Mouse (Mus musculus) effector memory CD4-positive, alpha-beta T cell, adult 5 months (primary cell): ENCODE data around the gene Fanca. TPM values are rescaled to one million over a fixed set of nuclear protein-coding genes. Genes with fewer than 3 reads are reported as not detected.

Experiments used
- polyA plus RNA-seq: library from polyadenylated mRNA; unstranded; fragments of 100-300 nt; shearing (Covaris generic); gene quantifications from one replicate; pipeline ENCODE4 v1.2.1, GENCODE M21; 2017

Fanca gene
- 5.9 TPM for polyA plus RNA-seq

GRCm38 (mm10) chr8:123318467-123318911, at the start of gene Fanca:
Gene Fanca, minus strand, starts transcription at chr8:123318576.

GRCm38 (mm10) chr8:123332262-123333090, 14.1 kb upstream of the Fanca start, which contains the start of gene Spire2:
Gene Spire2, plus strand, starts transcription at chr8:123332713.

DNA sequence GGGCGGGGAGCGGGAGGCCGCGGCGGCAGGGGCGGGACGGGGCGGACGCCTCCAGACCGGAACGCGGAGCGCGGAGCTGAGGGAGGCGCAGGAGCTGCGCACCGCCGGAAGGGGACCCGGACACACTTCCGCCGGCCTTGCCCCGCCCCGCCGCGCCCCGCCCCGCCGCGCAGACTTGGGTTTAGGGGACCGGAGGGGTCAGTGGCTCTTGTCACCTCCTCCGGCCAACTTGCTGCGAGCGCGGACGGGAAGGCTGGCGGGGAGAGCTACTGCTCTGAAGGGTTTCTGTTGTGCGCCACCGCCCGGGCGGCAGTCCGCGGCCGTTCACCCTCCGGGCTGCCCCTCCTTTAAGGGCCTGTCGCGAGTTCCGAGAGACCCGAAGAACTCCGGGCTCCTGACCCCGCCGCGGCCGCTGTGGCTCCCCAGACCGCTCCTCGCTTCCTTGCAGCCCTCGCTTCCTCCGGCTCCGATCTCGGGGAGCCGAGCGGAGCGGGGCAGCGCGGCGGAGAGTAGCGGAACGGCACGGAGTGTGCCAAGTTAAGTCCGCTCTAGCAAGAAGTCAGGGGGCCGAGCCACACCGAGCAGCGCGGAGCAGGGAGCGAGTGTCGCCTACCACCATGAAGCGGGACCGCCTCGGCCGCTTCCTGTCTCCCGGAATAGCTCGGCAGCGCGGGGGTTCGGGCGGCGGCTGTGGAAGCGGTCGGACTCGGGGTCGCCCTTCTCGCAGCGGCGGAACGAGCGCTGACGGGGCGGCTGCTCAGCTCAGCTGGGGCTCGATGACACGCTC, 64.1 kb downstream of the Fanca start, which contains the start of the genes Zfp276 and Vps9d1:
TSS of gene Zfp276 (plus strand) at position 97 of the 787 bp plus-strand sequence.
TSS of gene Vps9d1 (minus strand) at position 250 of the 787 bp plus-strand sequence.

GRCm38 (mm10) chr8:123235520-123236497, 82.6 kb downstream of the Fanca start, which contains the start of gene Spata2l:
Gene Spata2l, minus strand, starts transcription at chr8:123236233.

DNA sequence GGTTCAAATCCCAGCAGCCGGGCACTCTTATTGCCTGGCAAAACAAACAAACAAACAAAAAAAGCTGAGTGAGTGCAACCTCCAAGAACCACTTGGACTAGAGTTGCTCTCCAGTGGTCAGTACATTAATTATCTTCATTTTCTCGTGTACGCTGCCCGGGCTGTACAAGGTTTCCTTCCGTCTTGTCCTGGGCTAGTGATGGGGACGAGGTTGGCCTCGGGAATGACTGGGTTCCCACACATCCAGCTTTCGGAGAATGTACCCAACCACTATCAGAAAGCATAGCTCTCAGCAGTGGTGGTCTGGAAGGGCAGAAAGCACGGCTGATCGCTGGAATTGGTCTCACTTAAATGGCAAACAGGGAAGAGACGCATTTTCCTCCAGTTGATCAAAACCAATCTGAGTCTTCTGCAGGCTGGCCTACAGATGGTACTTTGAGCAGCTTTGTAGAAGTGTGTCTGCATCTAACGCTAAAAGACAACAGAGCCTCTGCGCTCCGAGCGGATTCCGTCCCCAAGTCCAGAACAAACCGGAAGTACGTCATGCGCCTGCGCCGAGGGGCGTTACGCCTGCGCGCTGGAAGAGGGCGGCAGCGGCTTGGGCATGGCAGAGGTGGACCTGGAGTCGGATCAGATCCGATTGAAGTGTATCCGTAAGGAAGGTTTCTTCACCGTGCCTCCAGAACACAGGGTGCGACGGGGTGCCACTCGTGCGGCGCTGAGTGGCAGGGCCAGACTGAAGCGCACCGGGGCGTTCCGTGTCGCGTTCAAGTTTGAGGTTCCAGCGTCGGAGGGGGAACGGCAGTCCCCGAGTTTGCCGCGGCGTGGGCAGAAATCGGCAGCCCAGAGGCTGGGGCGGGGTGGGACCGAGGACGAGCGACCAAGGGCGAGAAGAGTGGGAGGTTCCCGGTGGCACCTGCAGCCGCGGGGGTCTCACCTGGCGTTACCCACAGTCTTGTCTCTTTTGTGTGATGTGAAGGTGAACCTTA, 93.8 kb downstream of the Fanca start, which contains the start of gene Cdk10:
TSS of gene Cdk10 (plus strand) at position 565 of the 989 bp plus-strand sequence.

Other genes with a start within 250 kb of the Fanca start
- gene Rpl13, start 216.2 kb downstream of the Fanca start, polyA plus RNA-seq: 942 TPM
- 24.0 TPM for gene Cpne7, start 201.2 kb downstream of the Fanca start, polyA plus RNA-seq
- gene Sult5a1, start 160.3 kb downstream of the Fanca start, polyA plus RNA-seq: 0.21 TPM
- not detected for gene Dpep1, start 132.3 kb downstream of the Fanca start, polyA plus RNA-seq
- 129 TPM for gene Chmp1a, start 105.8 kb downstream of the Fanca start, polyA plus RNA-seq
- gene Spata33, start 105.7 kb downstream of the Fanca start, polyA plus RNA-seq: not detected
- 18.5 TPM for gene Cdk10, start 93.7 kb downstream of the Fanca start, polyA plus RNA-seq
- 7.1 TPM for gene Spata2l, start 82.3 kb downstream of the Fanca start, polyA plus RNA-seq
- gene Zfp276, start 64.4 kb downstream of the Fanca start, polyA plus RNA-seq: 28.2 TPM
- gene Vps9d1, start 64.2 kb downstream of the Fanca start, polyA plus RNA-seq: 16.4 TPM
- gene Spire2, start 14.1 kb upstream of the Fanca start, polyA plus RNA-seq: not detected
- 376 TPM for gene Tcf25, start 55.2 kb upstream of the Fanca start, polyA plus RNA-seq
- not detected for gene Mc1r, start 88.5 kb upstream of the Fanca start, polyA plus RNA-seq
- 0.62 TPM for gene Tubb3, start 92.8 kb upstream of the Fanca start, polyA plus RNA-seq
- gene Def8, start 105.0 kb upstream of the Fanca start, polyA plus RNA-seq: 10.2 TPM
- 76.2 TPM for gene Afg3l1, start 159.3 kb upstream of the Fanca start, polyA plus RNA-seq
- 0.34 TPM for gene Dbndd1, start 196.9 kb upstream of the Fanca start, polyA plus RNA-seq
- gene Gas8, start 200.3 kb upstream of the Fanca start, polyA plus RNA-seq: 5.0 TPM